Mouse (Mus musculus) neural tube, embryonic 10.5 days (tissue): ENCODE measurements around the gene Hnrnpl.

ENCODE experiments used
- DNase-seq: peaks from one replicate; pipeline ENCODE4 v3.0.0-alpha.2; 2017; ENCODE audit warnings: low spot score; ENCODE audit errors: extremely low spot score

Gene Hnrnpl

DNA sequence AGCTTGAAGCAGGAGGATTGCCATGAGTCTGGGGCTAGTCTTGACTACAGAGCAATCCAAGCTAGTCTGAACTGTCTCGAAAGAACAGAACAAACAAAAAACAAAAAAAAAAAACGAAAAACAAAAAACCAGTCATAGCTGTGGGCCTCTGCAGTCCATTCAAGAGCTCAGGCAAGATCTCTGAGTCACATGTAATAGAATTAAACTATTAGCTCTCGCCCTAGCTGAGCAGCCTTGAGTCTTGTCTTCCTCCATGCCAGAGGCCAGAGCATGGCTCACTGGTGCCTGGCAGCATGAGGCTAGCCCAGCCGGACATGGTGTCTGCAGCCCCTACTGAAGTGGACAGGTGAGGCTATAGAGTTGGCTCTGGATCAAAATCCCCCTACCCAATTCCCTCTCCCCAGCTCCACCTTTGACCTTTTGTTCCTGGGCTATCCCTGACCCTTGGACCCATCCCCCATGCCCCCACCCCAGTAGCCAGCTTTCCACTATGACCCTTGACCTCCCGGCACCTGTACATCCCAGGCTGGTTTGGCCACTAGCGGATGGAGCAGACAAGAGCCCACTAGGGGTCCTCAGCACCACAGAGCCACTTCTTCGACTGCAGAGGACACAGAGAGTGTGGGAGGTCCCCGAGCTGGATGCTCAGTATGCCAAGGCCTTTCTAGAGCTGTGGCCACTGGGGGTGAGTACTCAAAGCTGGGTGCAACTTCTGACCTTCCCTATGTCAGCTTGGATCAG is 18.1 kb upstream of the Hnrnpl start:
- no peak for DNase-seq

DNA sequence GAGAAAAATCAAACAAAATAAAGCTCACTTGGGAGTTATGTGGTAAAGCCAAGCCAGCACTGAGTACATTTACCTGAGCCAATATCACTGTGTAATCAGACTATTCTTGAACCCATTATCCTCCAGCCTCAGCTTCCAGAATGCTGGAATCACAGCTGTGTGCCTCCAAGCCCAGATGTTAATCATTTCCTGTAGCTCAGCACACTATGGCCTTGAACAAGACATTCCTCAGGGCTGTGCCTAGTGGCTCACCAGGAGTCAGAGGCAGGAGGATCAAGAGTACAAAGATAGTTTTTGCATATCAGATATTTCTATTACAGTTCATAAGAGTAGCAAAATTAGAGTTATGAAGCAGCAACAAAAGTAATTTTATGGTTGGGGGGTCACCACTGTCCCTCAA is 16.6 kb upstream of the Hnrnpl start:
- DNase-seq: no peak

DNA sequence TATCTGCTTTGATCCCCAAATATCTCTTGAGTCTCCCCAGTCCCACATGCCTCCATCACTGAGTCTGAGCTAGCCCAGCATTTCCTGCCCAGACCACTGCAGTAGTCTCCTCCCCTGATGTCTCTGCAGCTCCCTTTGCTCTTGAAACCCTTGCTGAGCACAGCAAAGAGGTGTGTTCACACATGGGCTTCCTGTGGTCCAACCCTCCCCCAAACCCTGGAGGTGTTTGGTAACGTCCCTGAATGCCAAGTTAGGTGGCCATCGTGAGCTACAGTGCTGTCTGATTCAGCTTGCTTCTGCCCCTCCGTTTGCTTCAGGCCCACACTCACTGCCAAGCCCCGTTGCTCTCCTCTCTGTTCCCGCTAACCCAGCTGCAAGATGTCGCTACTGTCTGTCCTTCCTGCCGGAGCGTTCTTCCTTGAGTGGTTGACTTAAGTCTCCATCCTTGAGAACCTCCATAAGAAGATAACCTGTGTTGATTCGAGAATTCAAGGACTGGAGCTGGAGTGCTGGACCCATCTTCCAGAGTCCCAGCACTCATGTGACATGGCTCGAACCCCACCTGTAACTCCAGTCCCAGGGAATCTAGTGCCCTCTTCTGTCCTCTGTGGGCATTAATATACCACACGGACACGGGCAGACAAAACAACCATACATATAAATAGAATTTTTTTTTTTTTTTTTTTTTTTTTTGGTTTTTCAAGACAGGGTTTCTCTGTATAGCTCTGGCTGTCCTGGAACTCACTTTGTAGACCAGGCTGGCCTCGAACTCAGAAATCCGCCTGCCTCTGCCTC is 15.8 kb upstream of the Hnrnpl start:
- no peak for DNase-seq

DNA sequence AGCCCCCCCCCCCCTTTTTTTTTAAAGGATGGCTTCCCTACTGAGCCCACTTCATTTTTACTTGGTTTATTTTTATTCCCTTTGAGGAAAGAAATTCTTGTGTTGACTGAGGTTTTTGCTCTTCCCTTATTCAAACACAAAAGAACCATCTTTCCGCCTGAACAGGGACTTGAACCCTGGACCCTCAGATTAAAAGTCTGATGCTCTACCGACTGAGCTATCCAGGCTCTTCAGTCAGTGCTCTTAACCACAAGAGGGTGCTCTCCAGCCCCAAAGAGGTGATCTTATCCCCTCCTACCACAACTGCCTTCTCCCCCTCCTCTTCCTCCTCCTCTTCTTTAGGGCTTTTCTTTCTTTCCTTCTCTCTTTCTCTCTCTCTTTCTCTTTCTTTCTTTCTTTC is 14.5 kb upstream of the Hnrnpl start:
- DNase-seq: no peak

DNA sequence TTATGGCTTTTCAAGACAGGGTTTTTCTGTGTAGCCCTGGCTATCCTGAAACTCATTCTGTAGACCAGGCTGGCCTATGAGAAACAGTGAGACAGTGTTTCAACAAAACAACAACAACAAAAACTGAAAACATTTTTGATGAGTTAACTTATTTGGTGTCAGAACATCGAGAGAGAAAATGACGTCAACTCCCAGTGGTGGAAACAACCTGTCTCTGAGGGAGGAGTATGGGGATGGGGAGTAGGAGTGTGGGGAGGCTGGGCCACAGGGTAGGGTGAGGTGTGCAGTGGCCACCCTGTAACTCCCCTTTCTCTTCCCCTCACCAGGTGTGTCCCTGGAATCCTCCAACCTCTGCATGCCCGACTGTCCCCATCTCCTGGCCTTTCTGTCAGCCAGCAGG is 13.8 kb upstream of the Hnrnpl start:
- DNase-seq: no peak

DNA sequence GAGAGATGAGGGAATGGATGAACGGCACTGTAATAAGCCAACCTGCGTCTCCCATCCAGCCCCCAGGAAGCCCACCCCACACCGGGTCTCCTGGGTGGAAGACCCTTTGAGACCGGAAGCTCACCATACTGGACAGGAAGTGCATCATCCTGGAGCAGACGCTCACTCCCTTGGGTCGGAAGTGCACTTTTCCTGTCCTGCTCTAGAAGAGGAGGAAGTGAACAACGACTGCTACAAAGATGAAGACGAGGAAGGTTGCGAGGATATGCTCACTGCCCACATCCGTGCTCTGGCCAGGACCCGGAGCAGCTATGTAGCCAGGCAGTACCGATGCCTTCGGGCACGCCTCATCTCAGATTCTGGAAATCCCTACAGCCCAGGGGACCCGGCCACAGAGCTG is 12.5 kb upstream of the Hnrnpl start:
- DNase-seq: no peak

DNA sequence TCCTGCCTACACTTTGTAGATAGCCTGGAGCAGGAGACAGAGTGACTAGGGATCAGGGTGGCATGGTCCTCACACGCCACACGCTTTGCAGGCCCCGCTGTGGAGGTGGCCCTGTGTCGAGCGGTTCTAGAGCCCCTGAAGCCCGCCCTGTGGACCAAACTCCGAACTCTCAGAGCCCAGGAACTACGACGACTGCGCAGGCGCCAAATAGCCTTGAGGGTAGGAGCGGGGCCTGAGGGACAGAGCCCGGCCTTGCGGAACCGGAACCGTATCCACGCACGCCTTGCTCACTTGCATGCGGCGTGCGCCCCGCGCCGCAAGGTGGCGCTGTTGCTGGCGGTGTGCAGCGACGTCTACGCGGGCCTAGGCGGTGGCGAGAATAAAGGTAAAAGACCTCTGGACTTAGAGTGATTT is 11.8 kb upstream of the Hnrnpl start:
- peak; percentile 78 for DNase-seq

DNA sequence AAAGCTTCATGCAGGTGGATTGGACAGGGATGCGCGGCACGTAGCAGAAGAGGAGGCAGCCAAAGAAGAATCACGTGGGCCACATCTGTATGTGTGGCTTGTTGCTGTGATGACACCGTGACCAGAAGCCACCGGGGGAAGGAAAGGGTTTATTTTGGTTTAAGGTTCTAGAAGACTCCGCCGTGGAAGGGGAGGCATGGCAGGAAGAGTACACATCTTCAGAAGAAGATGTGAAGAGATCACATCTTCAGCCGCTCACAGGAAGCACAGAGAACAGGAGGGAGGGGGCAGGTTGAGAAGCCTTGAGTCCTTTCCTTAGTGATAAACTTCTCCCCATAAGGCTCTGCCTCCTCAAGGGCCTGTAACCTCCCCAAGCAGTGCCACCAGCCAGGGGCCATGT is 8.3 kb upstream of the Hnrnpl start:
- DNase-seq: no peak

DNA sequence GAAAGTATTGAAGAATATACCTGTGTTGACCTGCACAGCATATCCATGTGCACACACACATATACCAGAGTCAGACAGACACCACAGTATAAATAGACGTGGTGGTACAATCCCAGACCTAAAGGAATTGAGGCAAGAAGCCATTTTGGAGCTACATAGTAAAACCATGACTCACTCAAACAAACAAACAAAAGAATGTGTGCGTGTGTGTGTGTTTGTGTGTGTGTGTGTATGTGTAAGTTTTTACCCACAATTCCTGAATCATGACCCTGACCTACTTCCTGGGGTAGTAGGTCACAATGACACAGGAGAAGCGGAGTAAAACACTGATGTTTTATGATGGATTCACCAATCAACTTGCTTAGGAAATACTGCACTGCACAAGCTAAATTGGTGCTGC is 6.9 kb upstream of the Hnrnpl start:
- DNase-seq: no peak

DNA sequence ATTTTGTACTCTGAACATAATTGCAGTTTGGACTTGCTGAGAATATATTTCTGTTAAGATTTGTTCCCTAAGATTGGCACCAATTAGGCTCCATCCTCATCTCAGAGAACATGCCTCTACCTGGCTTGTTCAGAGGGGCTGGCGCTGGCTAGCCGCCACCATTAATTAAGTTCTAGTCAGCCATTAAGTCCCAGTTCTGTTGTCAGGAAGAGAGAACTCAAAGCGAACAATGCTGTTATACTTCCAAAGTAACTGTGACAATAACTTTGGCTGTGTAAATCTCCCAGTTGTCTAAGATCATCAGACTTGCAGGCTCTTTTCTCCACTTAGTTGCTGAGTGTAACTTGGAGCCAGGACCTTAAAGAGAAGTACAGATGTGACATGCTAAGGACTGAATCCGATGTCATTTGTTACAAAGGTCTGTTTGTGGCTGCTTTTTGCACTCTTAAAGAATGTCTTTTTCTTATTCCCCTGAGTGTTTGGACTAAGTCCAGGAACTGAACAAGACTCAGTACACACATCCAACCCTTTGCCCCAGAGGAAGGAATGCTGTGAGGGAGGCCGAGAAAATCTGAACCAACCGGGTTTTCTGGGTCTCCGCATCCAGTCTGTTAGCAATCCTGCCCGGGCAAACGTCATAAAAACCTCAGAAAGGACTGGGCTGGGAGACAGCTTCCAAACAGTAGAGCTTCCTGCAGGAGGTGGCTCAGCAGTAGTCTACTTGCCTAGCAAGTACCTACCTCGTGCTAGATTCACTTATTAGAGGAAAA is 6.3 kb upstream of the Hnrnpl start:
- DNase-seq: no peak

DNA sequence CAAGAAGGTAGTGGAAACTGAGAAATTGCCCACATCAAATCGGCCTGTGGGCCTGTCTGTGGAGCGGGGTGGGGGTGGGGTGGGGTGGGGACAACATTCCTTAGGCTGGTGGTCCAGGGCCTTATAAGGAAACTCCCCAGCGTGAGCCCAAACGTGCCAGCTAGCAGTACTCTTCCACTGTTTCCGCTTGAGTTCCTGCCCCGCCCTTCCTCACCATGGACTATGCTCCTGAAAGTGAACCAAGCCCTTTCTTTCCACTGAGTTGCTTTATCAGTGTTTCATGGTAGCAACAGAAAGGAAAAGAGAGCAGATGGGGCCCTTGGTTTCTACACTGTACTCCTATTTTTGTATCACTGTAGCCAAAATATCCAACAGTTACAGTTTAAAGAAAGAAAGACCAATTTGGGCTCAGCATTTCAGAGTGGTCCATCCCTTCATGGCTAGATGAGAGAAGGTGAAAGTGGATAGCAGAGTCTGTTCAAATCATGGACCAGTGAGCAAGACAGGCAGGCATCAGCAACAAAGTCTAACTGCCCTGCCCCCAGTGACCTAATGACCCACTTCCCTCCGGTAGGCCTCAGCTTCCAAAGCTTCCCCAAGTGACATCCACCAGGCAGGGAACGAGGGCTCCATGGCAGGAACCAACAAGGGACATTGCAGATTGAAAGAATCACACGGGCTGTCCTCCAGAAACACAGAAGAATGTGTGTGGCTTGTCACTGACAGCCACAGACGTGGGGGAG is 5.3 kb upstream of the Hnrnpl start:
- no peak for DNase-seq

DNA sequence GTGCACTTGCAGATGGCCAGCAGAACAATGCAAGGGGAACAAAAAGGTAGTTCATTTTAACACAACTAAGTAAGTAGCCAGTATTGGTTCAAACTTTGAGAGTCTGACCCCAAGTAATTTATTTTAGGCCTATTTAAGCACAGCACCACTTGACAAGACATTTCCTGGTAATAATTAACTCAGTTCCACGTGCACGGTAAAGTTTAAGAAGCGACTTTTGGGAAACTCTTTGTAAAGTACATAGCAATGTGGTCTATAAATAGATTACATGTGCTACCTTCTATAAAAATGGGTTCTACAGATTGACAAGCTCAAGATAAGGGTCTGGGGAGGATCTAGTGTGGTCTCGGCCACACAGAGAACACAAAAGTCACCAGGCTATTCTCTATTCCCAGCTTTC is 4.6 kb upstream of the Hnrnpl start:
- no peak for DNase-seq

DNA sequence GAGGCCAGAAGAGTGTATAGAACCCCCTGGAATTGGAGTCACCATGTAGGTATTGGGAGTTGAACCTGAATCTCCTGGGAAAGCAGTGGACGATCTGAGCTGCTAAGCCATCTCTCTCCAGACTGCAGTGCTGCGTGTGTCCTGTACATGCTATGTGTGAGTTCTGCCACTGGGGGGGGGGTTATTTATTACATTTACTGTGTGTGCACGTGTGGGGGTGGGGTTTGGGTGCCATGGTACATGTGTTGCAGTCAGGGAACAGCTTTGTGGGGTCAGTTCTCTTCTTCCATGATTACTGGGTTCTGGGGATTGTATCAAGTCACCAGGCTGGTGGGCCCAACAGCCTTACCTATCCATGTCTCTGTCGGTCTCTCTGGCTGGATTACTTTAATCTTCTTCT is 1.5 kb upstream of the Hnrnpl start:
- DNase-seq: no peak

DNA sequence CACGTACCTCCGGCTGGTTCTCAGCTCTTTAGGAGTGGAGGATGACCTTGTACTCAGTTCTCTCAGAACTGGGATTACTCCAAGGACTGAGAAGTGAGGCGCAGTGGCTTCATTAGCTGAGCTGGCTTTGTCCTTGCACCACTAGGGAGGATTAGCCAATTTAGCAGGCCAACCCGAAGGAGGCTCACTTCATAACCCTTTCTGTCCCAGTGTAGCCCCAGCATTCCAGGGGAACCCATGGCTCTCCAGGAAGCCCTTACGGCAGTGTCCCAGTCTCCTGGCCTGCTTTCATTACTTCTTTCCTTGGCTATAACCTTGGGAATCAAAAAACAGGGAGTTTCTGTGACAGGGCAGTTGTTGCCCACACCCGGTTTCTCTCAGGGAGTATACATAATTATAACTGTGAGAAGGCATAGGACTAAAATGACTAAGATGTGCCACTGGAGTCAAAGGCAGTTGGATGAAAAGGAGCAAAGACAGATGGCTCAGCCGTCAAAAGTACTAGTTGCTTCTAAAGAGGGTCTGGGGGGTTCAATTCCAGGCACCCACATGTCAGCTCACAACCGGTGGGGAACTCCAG is 610 bp upstream of the Hnrnpl start:
- DNase-seq: no peak

DNA sequence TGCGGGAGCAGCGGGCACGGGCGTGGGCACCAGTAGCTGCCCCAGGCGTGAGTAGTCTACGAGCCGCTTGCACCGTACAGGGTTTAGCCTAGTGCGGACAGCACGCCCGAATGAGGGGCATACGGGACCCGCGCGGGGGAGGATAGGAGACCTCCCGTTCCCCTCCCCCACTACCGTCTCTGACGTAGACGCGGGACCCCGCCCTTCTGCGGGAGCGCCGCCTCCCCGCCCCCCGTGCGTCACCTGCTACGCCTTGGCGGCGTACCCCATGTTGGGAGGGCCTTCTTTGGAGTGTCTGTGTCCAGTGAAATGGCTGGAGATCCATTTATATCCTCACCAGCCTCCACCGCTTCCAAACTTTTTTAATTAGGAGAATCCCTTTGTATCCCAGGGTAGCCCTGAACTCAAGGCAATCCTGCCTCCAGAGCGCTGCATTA is 634 bp downstream of the Hnrnpl start:
- peak; percentile 97 for DNase-seq

DNA sequence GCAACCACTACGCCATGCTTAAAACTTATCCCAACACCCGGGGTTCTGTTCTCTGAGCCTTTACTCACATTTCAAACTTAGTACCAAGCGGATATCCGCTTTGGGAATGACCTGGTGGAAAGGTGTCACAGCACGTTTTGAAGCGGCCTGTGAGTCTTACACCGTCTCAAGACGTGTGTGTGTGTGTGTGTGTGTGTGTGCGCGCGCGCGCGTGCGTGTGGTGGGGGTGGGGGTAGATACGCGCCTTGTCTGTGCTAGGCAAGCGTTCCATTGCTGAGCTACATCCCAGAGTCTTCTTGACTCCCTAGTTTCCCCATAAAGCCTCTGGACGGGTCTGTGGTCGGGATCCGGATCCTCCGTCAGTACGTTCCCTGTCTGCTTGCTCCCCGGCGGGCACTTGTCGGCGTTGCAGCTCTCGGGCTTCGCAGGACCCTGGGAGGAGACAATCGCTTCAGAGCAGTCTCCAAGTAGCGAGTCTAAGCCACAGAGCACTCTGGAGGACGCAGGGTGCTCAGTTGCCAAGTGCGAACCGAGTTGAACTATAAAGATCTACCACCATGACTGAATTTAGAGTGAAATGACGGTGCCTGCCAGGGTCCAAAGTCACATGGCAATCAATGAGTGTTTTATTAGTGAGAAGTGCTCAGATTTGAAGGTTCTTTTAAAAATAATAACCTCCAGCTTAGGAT is 1.2 kb downstream of the Hnrnpl start:
- DNase-seq: peak; percentile 82

DNA sequence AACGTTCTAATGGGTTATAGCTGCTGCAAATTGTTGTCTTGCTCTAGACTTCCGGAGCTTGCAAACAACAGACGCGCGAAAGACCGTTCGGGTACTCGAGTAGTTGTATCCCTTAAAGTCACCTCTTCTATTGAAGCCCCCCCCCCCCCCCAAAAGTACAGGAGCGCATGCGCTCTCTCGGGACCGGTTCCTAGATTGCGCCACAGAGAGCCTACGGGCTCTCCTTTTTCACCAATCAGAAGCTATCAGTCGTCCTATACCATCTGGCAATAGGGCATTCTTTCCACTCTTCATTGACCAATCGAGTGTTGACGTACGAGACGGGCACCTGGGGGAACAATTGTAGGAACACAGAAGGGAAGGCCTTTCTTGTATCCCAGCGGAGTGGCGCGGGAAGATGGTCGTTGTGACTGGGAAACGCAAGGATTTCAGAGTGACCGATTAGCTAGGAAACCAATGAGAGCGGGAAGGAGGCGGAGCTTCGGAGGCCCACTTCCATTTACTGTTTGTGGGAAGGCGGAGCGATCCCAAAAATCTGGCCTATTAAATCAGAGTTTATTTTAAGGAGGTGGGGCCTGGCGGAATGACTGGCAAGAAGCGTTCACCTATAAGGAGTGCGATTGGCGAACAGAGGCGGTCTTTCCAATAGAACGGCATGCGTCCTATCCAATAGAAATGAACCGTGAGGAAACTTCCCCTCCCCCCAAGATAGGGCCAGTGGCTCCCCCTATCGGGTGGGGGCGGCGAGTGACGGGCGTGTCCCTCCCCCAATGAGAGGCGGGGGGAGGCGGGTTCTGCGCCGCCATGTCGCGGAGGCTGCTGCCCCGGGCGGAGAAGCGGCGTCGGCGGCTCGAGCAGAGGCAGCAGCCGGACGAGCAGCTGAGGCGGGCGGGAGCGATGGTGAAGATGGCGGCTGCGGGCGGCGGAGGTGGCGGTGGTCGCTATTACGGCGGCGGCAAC is 2.0 kb downstream of the Hnrnpl start:
- peak; percentile 96 for DNase-seq

DNA sequence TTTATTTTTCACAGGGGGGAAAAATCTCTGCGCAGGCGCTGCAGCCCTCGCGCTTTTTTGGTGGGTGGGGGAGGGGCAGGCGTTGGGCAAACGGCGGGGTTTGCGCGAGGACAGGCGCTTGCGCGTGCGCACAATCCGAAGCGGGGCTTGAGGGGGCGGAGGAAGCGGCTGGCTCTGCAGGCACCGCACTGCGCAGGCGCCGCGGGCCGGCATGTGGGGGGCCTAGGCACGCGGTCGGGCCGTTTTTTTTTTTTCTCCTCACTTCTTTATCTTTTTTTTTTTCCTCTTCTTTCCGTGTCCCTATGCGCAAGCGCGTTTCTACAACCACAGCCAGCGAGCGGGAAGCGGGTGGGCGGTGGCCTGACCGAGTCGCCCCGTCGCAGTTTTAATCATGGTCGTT is 2.9 kb downstream of the Hnrnpl start:
- DNase-seq: peak; percentile 93

DNA sequence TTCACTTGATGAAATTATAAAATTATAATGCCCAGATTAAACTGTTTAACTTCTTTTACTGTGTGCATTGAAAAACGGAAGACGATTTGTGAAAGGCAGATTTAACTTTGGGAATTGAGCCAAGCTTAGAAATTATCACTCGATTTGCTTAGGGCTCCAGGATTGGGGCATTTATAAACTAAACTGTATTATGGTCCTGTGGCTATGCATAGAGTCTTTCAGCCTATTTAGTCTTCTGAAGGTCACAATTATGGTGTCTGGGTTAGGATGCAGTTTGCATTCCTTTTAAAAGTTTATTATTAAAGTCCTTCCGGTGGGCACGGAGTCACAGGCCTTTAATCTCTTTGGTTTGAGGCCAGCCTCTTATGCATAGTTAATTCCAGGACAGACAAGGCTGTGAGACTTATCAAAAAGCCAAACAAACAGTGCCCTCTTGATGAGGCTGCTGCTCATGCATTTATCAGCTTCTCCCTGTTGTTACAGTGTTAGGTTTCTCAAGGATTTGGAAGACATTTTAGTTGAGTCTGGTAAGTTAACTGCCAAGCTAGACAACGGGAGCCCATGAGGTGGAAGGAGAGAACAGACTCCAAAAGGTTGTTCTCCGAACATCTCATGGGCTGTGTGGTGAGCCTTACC is 3.4 kb downstream of the Hnrnpl start:
- DNase-seq: no peak
